Mouse (Mus musculus): ENCODE measurements at regions not wholly inside any gene's neighbourhood (a gene's known extent, or its start where the extent isn't known, plus 50 kb on each side); places are given as distances from the start of the nearest gene placed in this dataset.

DNA sequence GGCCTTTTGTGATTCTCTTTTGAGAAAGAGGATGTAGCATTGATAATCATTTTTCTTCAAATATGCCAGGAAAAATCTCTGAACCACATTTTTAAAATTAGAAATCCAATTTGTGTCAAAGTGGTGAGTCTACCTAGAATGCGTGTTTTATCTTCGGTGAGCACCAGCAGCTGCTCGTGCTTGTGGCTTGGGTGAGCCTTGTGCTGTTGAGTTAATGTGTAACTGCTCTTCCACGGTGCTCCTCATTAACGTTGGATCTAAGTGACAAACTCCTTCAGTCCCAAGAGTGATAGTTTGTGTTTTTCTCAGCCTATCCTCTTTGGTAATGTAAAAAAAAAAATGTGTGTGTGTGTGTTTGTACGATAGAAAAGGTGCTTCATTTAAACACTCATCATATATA lies 88.7 kb upstream of the Ccdc54 start:
- ChIA-PET CTCF (no interaction called here), POLR2A (no interaction called here)

DNA sequence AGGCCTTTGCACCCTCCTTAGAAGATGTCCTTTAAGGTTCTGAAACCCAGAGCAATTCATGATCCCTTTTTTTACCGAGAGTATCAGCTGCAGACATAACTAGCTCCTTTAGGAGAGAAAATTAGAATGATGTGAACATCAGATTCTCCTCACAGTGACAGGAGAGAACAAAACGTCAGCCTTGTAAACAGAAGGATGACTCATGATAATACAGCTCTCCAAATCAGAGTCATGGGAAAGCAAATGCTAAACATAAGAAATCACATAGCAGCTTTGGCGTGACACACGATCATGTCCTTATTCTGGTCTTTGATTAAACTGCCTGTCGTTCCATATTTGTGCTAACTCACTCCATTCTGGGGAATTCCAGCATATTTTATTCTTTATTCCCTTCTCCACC lies 82.4 kb upstream of the Ccdc54 start:
- CTCF ChIA-PET = interaction anchor here in 1 of 4 experiments (0.7 kb wide), 1 partner anchor 415 kb away, joined by 3 read pairs; no protein-coding TSS in a partner anchor
- POLR2A ChIA-PET = interaction anchor here in 1 of 4 experiments (0.7 kb wide), 1 partner anchor 60 kb away, joined by 3 read pairs; no protein-coding TSS in a partner anchor

DNA sequence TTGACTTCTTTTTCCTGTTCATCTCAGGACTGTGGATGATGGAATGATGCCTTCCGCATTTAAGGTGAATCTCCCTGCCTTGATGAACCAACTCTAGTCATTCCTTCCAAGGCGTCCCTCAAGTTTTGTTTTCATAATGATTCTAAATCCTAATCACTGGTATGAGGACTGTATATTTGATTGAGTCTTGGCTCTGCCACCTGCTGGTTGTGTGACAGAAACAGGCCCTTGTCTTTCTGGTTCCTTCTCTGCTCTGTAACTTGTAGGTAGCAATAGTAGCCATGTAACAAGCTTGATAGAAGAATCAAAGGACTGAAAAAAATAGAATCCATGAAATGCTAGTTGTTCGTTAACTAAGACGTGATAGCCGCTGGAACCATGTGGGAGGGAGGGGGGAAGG lies 81.8 kb upstream of the Ccdc54 start:
- ChIA-PET POLR2A (no interaction called here), CTCF (no interaction called here)

DNA sequence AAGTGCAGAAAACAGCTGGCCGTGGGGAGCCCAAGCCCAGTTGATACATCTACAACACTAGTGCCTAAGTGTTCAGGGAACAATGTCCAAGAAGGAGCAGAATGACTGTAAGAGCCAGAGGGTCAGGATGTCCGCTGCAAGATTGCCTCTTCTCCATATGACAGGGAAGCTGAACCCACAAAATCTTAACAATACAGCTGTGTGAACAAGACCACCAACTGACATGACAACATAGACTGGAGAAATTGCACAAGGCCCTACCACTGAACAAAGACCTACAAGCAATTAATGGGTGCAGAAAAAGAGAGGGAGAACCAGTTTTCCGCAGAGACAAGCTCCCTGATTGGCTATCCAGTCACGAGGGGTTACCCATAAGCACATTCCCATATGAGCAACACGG lies 80.2 kb upstream of the Ccdc54 start:
- ChIA-PET CTCF (no interaction called here), POLR2A (no interaction called here)

DNA sequence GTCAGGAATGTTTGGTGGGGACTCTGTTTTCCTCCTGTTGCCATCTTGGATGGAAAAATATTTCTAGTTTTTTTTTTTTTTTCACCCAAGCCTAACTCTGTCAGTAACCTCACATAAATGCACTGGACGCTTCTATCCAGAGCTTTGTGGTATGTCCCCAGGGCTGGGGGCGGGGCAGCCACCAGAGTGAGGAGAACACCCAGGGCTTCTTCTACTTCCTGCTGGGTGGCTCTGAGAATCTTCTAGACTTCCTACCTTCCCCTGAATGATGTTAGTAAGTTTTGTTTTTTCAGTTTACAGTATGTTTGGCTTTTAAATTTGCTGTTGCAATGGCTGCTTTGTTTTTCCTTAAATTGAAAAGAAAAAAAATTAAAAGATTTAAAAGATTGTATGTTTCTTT lies 73.3 kb upstream of the Ccdc54 start:
- POLR2A ChIA-PET = interaction anchor here in 1 of 4 experiments (0.6 kb wide), 1 partner anchor 87 kb away, joined by 3 read pairs; no protein-coding TSS in a partner anchor
- CTCF ChIA-PET = no interaction called here
